Mouse (Mus musculus): Measurements from ENCODE around the gene Tlr13. TPM values are rescaled to one million over a fixed set of nuclear protein-coding genes. Genes with fewer than 3 reads are reported as not detected.
"Not testable (repeated sequence)": the region's sequence is repeated elsewhere in the genome, so short reads cannot be mapped to it uniquely, and the experiment has no call there.

The Tlr13 gene
- polyA plus RNA-seq, 1 experiment = not detected

DNA sequence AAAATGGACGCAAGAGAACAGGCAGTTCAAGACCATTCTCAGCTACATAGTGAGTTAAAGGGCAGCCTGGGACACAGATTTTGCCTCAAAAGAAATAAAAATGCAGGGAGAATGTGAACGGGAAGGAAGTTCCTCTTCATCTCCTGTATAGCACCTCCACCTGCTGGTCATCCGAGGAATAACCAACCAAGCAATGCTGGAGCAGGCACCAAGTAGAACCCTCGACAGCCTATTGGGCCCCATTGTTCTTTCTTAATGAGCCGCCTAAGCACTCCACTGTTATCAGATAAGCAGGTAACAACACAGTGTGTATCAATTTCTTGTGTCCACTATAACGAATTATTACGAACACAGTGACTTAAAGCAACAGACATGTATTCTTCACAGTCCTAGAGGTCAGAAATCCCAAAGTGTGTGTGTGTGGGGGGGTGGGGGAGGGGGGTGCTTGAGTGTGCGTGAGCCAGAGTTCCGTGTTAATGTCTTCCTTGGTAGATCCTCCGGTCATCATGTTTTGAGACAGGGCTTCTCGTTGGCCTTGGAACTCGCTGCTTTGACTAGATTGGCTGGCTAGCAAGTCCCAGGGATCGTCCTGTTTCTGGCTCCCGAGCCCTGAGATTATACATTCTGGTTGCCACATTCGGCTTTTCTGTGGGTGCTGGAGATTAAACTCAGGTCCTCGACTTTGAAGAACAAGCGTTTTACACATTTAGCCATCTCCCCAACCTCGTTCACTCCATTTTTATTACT is 28.3 kb downstream of the Tlr13 start:
- no peaks in the 10 kb centered on the region for H3K27me3 ChIP-seq (ENCODE audit: control insufficient read depth)
- peak overlapping the region; percentile 45 for H3K4me3 ChIP-seq (replicated peaks)
- no peaks in the 10 kb centered on the region; the same call in 1 of the 2 replicates for H3K4me1 ChIP-seq (ENCODE audit: control insufficient read depth)
- H3K36me3 ChIP-seq (ENCODE audit: control insufficient read depth) = no peaks in the 10 kb centered on the region
- no peaks in the 10 kb centered on the region for H3K9me3 ChIP-seq (ENCODE audit: control insufficient read depth, low read length)
- no peak for TF ChIP-seq TAL1 (IDR thresholded peaks at IDR 0.05; ENCODE audit: low read length)
- no peak for TF ChIP-seq GATA1 (IDR thresholded peaks at IDR 0.05; ENCODE audit: low read length)

DNA sequence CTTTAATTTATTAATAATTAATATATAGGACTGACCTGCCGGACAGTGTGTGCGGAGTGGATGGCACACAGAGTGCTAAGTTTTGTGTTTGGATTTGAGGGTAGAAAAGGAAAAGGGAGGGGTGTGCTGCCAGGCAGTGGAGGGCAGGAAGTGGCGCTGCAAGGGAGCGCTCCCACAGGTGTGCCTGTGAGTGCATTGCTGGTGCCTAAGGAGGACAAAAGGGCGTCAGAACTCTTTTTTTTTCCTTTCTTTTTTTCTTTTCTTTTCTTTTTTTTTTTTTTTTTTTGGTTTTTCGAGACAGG is 28.8 kb downstream of the Tlr13 start:
- TF ChIP-seq GATA1 (IDR thresholded peaks at IDR 0.05; ENCODE audit: low read length) = no peak
- TF ChIP-seq TAL1 (IDR thresholded peaks at IDR 0.05; ENCODE audit: low read length) = no peak
- no peaks in the 10 kb centered on the region for H3K9me3 ChIP-seq (ENCODE audit: control insufficient read depth, low read length)
- no peaks in the 10 kb centered on the region for H3K36me3 ChIP-seq (ENCODE audit: control insufficient read depth)
- no peaks in the 10 kb centered on the region for H3K27me3 ChIP-seq (ENCODE audit: control insufficient read depth)
- H3K4me3 ChIP-seq (replicated peaks) = no peak overlapping the region
- H3K4me1 ChIP-seq (ENCODE audit: control insufficient read depth) = no peaks in the 10 kb centered on the region; the same call in 1 of the 2 replicates

DNA sequence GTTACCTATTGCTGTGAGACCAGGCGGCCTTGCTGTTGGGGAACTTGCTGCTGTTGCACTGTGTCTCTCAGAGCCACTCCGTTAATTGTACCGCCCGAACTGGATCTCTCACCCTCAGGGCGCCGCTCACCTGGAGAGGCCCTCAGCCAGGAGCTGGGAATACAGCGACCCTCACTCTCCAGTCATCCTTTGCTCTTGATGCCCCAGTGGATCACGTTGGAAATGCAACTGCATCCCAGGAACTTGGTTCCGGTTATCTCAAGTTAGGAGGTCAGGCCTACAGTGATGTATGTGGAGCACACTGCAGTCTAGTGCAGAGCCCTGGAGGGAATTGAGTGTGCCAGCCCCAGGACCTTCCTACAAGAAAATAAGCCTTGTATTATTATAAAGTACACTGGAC is 33.3 kb downstream of the Tlr13 start:
- H3K4me1 ChIP-seq (ENCODE audit: control insufficient read depth) = no peaks in the 10 kb centered on the region; the same call in 1 of the 2 replicates
- H3K4me3 ChIP-seq (replicated peaks) = no peak overlapping the region
- no peaks in the 10 kb centered on the region for H3K36me3 ChIP-seq (ENCODE audit: control insufficient read depth)
- H3K27me3 ChIP-seq (ENCODE audit: control insufficient read depth) = no peaks in the 10 kb centered on the region
- no peaks in the 10 kb centered on the region for H3K9me3 ChIP-seq (ENCODE audit: control insufficient read depth, low read length)
- TF ChIP-seq TAL1 (IDR thresholded peaks at IDR 0.05; ENCODE audit: low read length) (no peak), GATA1 (IDR thresholded peaks at IDR 0.05; ENCODE audit: low read length) (no peak)

DNA sequence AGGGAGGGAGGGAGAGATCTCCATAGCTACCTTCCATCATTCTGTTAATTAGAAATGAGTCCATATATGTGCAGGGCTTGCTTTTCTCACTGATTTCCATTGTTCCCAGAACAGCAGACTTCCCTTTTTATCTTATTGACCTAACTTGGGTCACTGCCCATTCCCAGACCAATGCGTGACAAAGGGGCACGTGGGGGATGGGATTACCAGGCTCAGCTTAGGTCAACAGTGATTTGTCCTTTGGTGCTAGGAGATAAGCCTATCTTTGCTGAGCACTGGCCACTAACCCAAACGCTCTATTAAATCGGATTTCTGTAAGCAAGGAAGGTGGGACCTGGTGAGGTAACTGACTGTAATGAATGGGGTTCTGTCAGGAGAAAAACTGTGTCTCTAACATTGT is 41.3 kb downstream of the Tlr13 start:
- TF ChIP-seq TAL1 (IDR thresholded peaks at IDR 0.05; ENCODE audit: low read length) = no peak
- TF ChIP-seq GATA1 (IDR thresholded peaks at IDR 0.05; ENCODE audit: low read length) = no peak
- Histone ChIP-seq H3K4me3 (replicated peaks) (no peak overlapping the region), H3K27me3 (ENCODE audit: control insufficient read depth) (peaks cover 7% of the 10 kb centered on the region), H3K4me1 (ENCODE audit: control insufficient read depth) (peaks cover 24% of the 10 kb centered on the region), H3K9me3 (ENCODE audit: control insufficient read depth, low read length) (no peaks in the 10 kb centered on the region), H3K36me3 (ENCODE audit: control insufficient read depth) (no peaks in the 10 kb centered on the region)

DNA sequence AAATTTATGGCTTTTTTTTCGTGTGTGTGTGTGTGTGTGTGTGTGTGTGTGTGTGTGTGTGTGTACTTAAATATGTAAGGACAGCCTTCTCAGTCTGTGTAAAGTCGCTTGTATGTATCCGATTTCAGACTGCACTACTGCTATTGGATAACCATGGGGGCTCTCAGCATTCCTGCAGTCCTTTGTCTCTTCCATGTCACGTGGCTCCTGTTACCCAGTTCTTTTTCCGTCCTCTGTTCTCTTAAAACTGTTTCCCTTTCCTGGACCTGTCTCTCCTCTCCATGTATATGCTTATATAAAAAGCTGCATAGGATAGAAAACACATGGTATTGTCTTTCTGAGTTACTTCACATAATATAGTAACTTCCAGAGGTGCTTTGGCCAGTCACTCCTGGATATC is 42.7 kb downstream of the Tlr13 start:
- H3K9me3 ChIP-seq (ENCODE audit: control insufficient read depth, low read length) = no peaks in the 10 kb centered on the region
- no peak overlapping the region for H3K4me3 ChIP-seq (replicated peaks)
- no peak for TF ChIP-seq TAL1 (IDR thresholded peaks at IDR 0.05; ENCODE audit: low read length)
- no peak for TF ChIP-seq GATA1 (IDR thresholded peaks at IDR 0.05; ENCODE audit: low read length)
- no peaks in the 10 kb centered on the region for H3K36me3 ChIP-seq (ENCODE audit: control insufficient read depth)
- peaks cover 24% of the 10 kb centered on the region for H3K4me1 ChIP-seq (ENCODE audit: control insufficient read depth)
- H3K27me3 ChIP-seq (ENCODE audit: control insufficient read depth) = peaks cover 7% of the 10 kb centered on the region

DNA sequence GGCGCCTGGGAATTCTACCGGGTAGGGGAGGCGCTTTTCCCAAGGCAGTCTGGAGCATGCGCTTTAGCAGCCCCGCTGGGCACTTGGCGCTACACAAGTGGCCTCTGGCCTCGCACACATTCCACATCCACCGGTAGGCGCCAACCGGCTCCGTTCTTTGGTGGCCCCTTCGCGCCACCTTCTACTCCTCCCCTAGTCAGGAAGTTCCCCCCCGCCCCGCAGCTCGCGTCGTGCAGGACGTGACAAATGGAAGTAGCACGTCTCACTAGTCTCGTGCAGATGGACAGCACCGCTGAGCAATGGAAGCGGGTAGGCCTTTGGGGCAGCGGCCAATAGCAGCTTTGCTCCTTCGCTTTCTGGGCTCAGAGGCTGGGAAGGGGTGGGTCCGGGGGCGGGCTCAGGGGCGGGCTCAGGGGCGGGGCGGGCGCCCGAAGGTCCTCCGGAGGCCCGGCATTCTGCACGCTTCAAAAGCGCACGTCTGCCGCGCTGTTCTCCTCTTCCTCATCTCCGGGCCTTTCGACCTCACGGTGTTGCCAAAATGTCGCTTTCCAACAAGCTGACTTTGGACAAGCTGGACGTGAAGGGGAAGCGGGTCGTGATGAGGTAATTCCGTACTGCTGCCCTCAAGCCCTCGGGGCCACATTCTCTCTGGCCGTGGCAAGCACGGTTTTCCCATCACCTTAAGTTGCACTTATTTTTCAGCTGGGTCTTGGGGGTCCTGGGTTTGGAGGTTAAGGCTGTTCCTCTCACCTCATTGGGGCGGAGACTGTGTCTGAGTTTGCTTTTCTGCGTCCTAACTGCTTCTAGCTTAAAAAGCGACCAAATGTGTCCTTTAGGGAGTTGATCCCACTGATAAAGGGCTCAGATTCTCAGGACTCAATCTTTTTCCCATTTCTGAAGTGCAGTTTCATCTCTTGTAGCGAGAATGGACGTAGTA is 44.0 kb downstream of the Tlr13 start, which contains the start of gene Pgk1:
Pgk1 (plus strand) TSS at position 388 of the 937 bp plus-strand sequence.
- TF ChIP-seq TAL1 (IDR thresholded peaks at IDR 0.05; ENCODE audit: low read length) (no peak), GATA1 (IDR thresholded peaks at IDR 0.05; ENCODE audit: low read length) (peak; percentile 38)
- H3K36me3 ChIP-seq (ENCODE audit: control insufficient read depth) = no peaks in the 10 kb centered on the region
- H3K4me3 ChIP-seq (replicated peaks) = peak within 1 kb of the TSS; percentile 75
- H3K27me3 ChIP-seq (ENCODE audit: control insufficient read depth) = peaks cover 7% of the 10 kb centered on the region
- H3K4me1 ChIP-seq (ENCODE audit: control insufficient read depth) = peaks cover 24% of the 10 kb centered on the region
- no peaks in the 10 kb centered on the region for H3K9me3 ChIP-seq (ENCODE audit: control insufficient read depth, low read length)

DNA sequence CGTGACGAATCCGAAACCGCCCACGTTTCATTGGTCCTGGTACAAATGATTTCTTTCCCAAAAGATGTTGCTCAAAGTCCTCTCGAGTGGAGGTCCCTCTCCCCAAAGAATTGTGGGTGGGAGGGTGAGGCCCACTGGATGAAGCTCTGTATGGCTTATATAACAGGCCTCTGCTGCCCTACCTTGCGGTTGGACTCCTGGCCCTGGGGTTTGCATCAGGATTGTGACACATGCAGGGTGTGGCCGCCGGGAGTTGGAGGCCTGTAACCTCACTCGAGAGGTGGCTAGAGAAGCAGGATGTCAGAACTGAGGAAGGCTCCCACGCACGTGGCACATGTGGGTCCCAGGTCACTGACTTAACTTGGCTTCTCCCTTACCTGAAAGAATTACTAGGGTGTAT is 44.7 kb downstream of the Tlr13 start:
- no peaks in the 10 kb centered on the region for H3K9me3 ChIP-seq (ENCODE audit: control insufficient read depth, low read length)
- H3K27me3 ChIP-seq (ENCODE audit: control insufficient read depth) = peaks cover 7% of the 10 kb centered on the region
- peak overlapping the region; percentile 75 for H3K4me3 ChIP-seq (replicated peaks)
- no peaks in the 10 kb centered on the region for H3K36me3 ChIP-seq (ENCODE audit: control insufficient read depth)
- H3K4me1 ChIP-seq (ENCODE audit: control insufficient read depth) = peaks cover 24% of the 10 kb centered on the region
- no peak for TF ChIP-seq TAL1 (IDR thresholded peaks at IDR 0.05; ENCODE audit: low read length)
- no peak for TF ChIP-seq GATA1 (IDR thresholded peaks at IDR 0.05; ENCODE audit: low read length)

DNA sequence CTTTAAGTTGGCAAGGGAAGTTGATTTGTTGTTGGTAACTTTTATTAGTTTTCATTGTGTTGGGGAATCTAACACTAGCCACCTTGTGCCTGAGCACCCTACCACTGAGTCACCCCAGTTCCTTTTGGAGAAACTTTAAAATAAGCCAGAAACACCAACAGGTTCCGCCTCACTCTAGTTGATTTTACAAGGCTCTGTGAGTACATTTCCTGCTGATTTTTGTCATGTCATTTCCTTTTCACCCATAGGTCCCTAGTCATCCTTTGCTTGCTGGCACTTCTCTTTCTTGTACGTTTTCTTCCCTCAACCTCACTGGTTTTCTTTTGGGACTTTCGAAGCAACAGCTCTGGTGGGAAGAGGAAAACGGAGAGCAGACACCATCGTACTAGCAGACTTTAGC is 46.4 kb downstream of the Tlr13 start:
- TF ChIP-seq GATA1 (IDR thresholded peaks at IDR 0.05; ENCODE audit: low read length) = no peak
- TF ChIP-seq TAL1 (IDR thresholded peaks at IDR 0.05; ENCODE audit: low read length) = no peak
- H3K36me3 ChIP-seq (ENCODE audit: control insufficient read depth) = peaks cover 8% of the 10 kb centered on the region
- no peaks in the 10 kb centered on the region for H3K9me3 ChIP-seq (ENCODE audit: control insufficient read depth, low read length)
- no peak overlapping the region for H3K4me3 ChIP-seq (replicated peaks)
- peaks cover 3% of the 10 kb centered on the region for H3K27me3 ChIP-seq (ENCODE audit: control insufficient read depth)
- H3K4me1 ChIP-seq (ENCODE audit: control insufficient read depth) = peaks cover 24% of the 10 kb centered on the region

DNA sequence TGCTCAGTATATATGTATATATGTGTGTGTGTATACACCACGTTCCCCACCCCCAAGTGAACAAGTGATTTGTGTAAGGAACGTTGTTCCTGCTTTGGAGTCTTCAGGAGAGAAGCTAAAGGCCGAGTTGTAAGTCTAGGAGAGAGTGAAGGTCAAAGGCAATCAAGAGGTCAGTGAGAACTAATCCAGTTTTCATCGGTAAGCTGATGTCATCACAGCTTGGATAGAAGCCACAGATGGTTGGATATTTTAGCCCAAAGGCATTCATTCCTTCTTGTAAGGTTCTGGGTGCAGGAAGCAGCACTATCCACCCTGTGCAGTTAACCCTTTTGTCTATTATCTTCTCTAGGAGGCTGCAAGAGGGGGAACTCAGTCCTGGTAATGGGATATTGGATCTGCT is 47.1 kb downstream of the Tlr13 start:
- Histone ChIP-seq H3K36me3 (ENCODE audit: control insufficient read depth) (peaks cover 13% of the 10 kb centered on the region), H3K27me3 (ENCODE audit: control insufficient read depth) (peaks cover 2% of the 10 kb centered on the region; the same call in 1 of the 2 replicates), H3K4me1 (ENCODE audit: control insufficient read depth) (peaks cover 24% of the 10 kb centered on the region), H3K9me3 (ENCODE audit: control insufficient read depth, low read length) (no peaks in the 10 kb centered on the region), H3K4me3 (replicated peaks) (no peak overlapping the region)
- TF ChIP-seq TAL1 (IDR thresholded peaks at IDR 0.05; ENCODE audit: low read length) (no peak), GATA1 (IDR thresholded peaks at IDR 0.05; ENCODE audit: low read length) (no peak)

DNA sequence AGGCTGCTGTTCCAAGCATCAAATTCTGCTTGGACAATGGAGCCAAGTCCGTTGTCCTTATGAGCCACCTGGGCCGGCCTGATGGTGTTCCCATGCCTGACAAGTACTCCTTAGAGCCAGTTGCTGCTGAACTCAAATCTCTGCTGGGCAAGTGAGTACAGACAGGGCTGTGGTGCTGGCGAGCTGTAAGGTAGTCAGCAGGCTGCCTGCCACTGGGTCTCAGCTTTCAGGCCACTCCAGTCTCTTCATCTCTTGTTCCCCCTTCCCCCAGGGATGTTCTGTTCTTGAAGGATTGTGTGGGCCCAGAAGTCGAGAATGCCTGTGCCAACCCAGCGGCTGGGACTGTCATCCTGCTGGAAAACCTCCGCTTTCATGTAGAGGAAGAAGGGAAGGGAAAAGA is 51.4 kb downstream of the Tlr13 start:
- H3K4me1 ChIP-seq (ENCODE audit: control insufficient read depth); H3K27me3 ChIP-seq (ENCODE audit: control insufficient read depth); H3K4me3 ChIP-seq (replicated peaks); H3K9me3 ChIP-seq (ENCODE audit: control insufficient read depth, low read length): not testable (repeated sequence)
- H3K36me3 ChIP-seq (ENCODE audit: control insufficient read depth) = peaks cover 30% of the 10 kb centered on the region
